Mouse (Mus musculus): ENCODE measurements at regions not wholly inside any gene's neighbourhood (a gene's known extent, or its start where the extent isn't known, plus 50 kb on each side); places are given as distances from the start of the nearest gene placed in this dataset.

DNA sequence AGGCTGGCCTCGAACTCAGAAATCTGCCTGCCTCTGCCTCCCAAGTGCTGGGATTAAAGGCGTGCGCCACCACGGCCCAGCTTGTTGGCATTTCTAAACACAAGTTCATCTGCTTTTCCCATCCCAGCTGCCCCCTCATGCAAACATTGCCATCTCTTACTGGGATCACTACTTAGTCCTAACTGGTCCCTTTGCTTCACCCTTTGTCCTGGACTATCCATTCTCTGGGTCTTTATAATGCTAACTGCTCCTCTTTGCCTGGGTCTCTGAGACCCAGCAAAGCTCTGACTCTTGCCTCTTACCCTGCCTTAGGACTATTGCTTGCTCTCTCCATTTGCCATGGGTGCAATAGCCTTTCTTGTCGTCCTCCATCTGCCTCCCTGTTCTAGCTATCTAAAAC, 103.7 kb downstream of the Dad1 start:
- Histone ChIP-seq H3K4me3 (replicated peaks in 1 of 3; ENCODE audit: low read depth in 2 of 3, low read length in 2 of 3, poor library complexity in 1 of 3) (no peak overlapping the region), H3K9me3 (replicated peaks; ENCODE audit: low read length) (no peaks in the 10 kb centered on the region), H3K4me1 (ENCODE audit: control insufficient read depth in 1 of 2, insufficient read depth in 2 of 2) (peaks cover 0 to 21% of the 10 kb centered on the region in 2 experiments; a peak in 2 of 4 replicates), H3K4me2 (ENCODE audit: insufficient read depth, low read depth, poor library complexity, severe bottlenecking) (no peak overlapping the region), H3K27ac (ENCODE audit: insufficient read depth, low read depth) (no peak overlapping the region), H3K9ac (ENCODE audit: insufficient read depth, low read depth) (no peak overlapping the region), H3K36me3 (replicated peaks in 1 of 2; ENCODE audit: control insufficient read depth in 1 of 2, insufficient read depth in 1 of 2, low read length in 1 of 2) (no peaks in the 10 kb centered on the region), H3K79me2 (replicated peaks; ENCODE audit: control insufficient read depth, extremely low read depth, insufficient read depth, poor library complexity, severe bottlenecking) (no peaks in the 10 kb centered on the region), H3K27me3 (replicated peaks) (no peaks in the 10 kb centered on the region)
- no peak for TF ChIP-seq GABPA (IDR thresholded peaks at IDR 0.05; ENCODE audit: insufficient replicate concordance, low read depth, low read length)
- no peak for TF ChIP-seq MYC (IDR thresholded peaks at IDR 0.05; ENCODE audit: low read depth, low read length)
- TF ChIP-seq ZNF384 (IDR thresholded peaks at IDR 0.05; ENCODE audit: low read depth, low read length), result no peak
- TF ChIP-seq ZC3H11A (IDR thresholded peaks at IDR 0.05; ENCODE audit: low read depth, low read length), result no peak
- TF ChIP-seq CHD2 (IDR thresholded peaks at IDR 0.05; ENCODE audit: low read length), result no peak
- no peak for TF ChIP-seq SMC3 (IDR thresholded peaks at IDR 0.05; ENCODE audit: low read depth, low read length)
- TF ChIP-seq MEF2A (IDR thresholded peaks at IDR 0.05; ENCODE audit: borderline replicate concordance, low read depth, low read length), result no peak
- in situ Hi-C loops (cut with MboI; ENCODE audit: low pct_ligation_motif_present, low pct_unique_long_range_greater_than_20kb, low sequenced_read_pairs), result no loop called here
- no peak for DNase-seq (ENCODE audit: extremely low read depth)
- dilution Hi-C loops (cut with MboI; ENCODE audit: extremely low pct_ligation_motif_present, extremely low pct_unique_long_range_greater_than_20kb, low sequenced_read_pairs), result no loop called here

DNA sequence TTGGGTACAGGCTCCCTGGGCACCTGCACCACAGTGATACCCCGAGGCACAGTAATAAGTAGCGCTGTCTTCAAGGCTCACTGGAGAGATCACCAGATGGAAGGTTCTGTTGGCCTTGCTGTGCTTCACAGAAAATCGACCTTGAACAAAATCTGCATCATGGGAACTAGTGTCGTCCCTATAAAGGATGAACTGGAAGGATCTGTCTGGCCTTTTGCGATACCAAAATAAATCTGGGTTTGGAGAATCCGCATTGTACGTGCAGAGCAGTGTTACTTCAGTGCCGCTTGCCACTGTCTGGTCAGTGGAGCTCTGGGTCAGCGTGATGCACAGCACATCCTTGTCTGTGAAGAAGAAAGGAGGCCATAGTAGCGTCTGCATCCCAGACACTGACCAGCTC, 105.3 kb downstream of the Dad1 start:
- H3K79me2 ChIP-seq (replicated peaks; ENCODE audit: control insufficient read depth, extremely low read depth, insufficient read depth, poor library complexity, severe bottlenecking), result no peaks in the 10 kb centered on the region
- no peak overlapping the region for H3K4me3 ChIP-seq (replicated peaks in 1 of 3; ENCODE audit: low read depth in 2 of 3, low read length in 2 of 3, poor library complexity in 1 of 3)
- in situ Hi-C loops (cut with MboI; ENCODE audit: low pct_ligation_motif_present, low pct_unique_long_range_greater_than_20kb, low sequenced_read_pairs), result no loop called here
- H3K9me3 ChIP-seq (replicated peaks; ENCODE audit: low read length), result no peaks in the 10 kb centered on the region
- H3K4me2 ChIP-seq (ENCODE audit: insufficient read depth, low read depth, poor library complexity, severe bottlenecking), result no peak overlapping the region
- no peak overlapping the region for H3K27ac ChIP-seq (ENCODE audit: insufficient read depth, low read depth)
- no peak for DNase-seq (ENCODE audit: extremely low read depth)
- peaks cover 0 to 21% of the 10 kb centered on the region in 2 experiments; a peak in 2 of 4 replicates for H3K4me1 ChIP-seq (ENCODE audit: control insufficient read depth in 1 of 2, insufficient read depth in 2 of 2)
- dilution Hi-C loops (cut with MboI; ENCODE audit: extremely low pct_ligation_motif_present, extremely low pct_unique_long_range_greater_than_20kb, low sequenced_read_pairs), result no loop called here
- H3K36me3 ChIP-seq (replicated peaks in 1 of 2; ENCODE audit: control insufficient read depth in 1 of 2, insufficient read depth in 1 of 2, low read length in 1 of 2), result no peaks in the 10 kb centered on the region
- no peak for TF ChIP-seq UBTF (IDR thresholded peaks at IDR 0.05; ENCODE audit: low read depth, low read length)
- no peak for TF ChIP-seq CHD2 (IDR thresholded peaks at IDR 0.05; ENCODE audit: low read length)
- no peak for TF ChIP-seq MYC (IDR thresholded peaks at IDR 0.05; ENCODE audit: low read depth, low read length)
- TF ChIP-seq TCF12 (IDR thresholded peaks at IDR 0.05; ENCODE audit: low read depth, low read length), result no peak
- no peak for TF ChIP-seq JUN (IDR thresholded peaks at IDR 0.05; ENCODE audit: insufficient read depth, low read depth, low read length)
- no peak for TF ChIP-seq GABPA (IDR thresholded peaks at IDR 0.05; ENCODE audit: insufficient replicate concordance, low read depth, low read length)
- TF ChIP-seq EP300 (IDR thresholded peaks at IDR 0.05; ENCODE audit: low read length), result no peak
- TF ChIP-seq NRF1 (IDR thresholded peaks at IDR 0.05; ENCODE audit: low read depth, low read length), result no peak
- no peak overlapping the region for H3K9ac ChIP-seq (ENCODE audit: insufficient read depth, low read depth)
- H3K27me3 ChIP-seq (replicated peaks), result no peaks in the 10 kb centered on the region

DNA sequence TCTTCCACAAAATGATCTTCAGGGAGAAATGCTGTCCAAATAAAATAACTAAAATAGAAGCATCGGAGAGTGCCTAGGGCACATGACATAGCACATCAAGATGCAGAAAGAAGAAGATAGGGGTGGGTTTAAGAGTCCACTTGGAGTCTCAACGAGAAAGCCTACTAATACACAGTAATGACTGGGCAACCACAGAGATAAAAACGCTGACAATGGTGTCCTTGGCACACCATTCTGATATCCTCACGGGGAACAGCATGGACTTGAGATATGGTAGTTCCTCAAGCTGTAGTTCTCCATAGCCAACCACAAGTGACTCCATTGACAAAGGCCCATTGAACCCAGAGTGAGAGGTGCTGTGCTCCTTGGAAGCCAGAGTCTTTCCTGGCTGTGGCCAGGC, 105.8 kb downstream of the Dad1 start:
- Histone ChIP-seq H3K9ac (ENCODE audit: insufficient read depth, low read depth) (no peak overlapping the region), H3K36me3 (replicated peaks in 1 of 2; ENCODE audit: control insufficient read depth in 1 of 2, insufficient read depth in 1 of 2, low read length in 1 of 2) (no peaks in the 10 kb centered on the region), H3K79me2 (replicated peaks; ENCODE audit: control insufficient read depth, extremely low read depth, insufficient read depth, poor library complexity, severe bottlenecking) (no peaks in the 10 kb centered on the region), H3K4me2 (ENCODE audit: insufficient read depth, low read depth, poor library complexity, severe bottlenecking) (no peak overlapping the region), H3K4me3 (replicated peaks in 1 of 3; ENCODE audit: low read depth in 2 of 3, low read length in 2 of 3, poor library complexity in 1 of 3) (no peak overlapping the region), H3K9me3 (replicated peaks; ENCODE audit: low read length) (no peaks in the 10 kb centered on the region), H3K4me1 (ENCODE audit: control insufficient read depth in 1 of 2, insufficient read depth in 2 of 2) (peaks cover 0 to 18% of the 10 kb centered on the region in 2 experiments; a peak in 2 of 4 replicates), H3K27ac (ENCODE audit: insufficient read depth, low read depth) (no peak overlapping the region), H3K27me3 (replicated peaks) (no peaks in the 10 kb centered on the region)
- dilution Hi-C loops (cut with MboI; ENCODE audit: extremely low pct_ligation_motif_present, extremely low pct_unique_long_range_greater_than_20kb, low sequenced_read_pairs), result no loop called here
- no peak for DNase-seq (ENCODE audit: extremely low read depth)
- in situ Hi-C loops (cut with MboI; ENCODE audit: low pct_ligation_motif_present, low pct_unique_long_range_greater_than_20kb, low sequenced_read_pairs), result no loop called here
- TF ChIP-seq JUND (conservative IDR thresholded peaks at IDR 0.05; ENCODE audit: low read depth, low read length) (no peak), SIN3A (IDR thresholded peaks at IDR 0.05; ENCODE audit: low read length) (no peak), TCF12 (IDR thresholded peaks at IDR 0.05; ENCODE audit: low read depth, low read length) (no peak)
